Mouse (Mus musculus) heart, embryonic 10.5 days (tissue): ENCODE measurements around the gene Sgta. TPM values are rescaled to one million over a fixed set of nuclear protein-coding genes. Genes with fewer than 3 reads are reported as not detected.
"Not testable (repeated sequence)": the region's sequence is repeated elsewhere in the genome, so short reads cannot be mapped to it uniquely, and the experiment has no call there.

Source experiments
- DNase-seq: peaks from one replicate; pipeline ENCODE4 v3.0.0-alpha.2; 2017; ENCODE audit warnings: low spot score
- H3K27ac ChIP-seq: fragments of 300-500 bp; sonication (generic); 2 replicates; pipeline ENCODE4 v1.5.1; 2016; ENCODE audit warnings: mild to moderate bottlenecking
- H3K27me3 ChIP-seq: fragments of 300-500 bp; sonication (generic); 2 replicates; pipeline ENCODE4 v1.6.1; 2016; ENCODE audit warnings: mild to moderate bottlenecking; ENCODE audit not compliant: poor library complexity, insufficient read depth, severe bottlenecking
- H3K36me3 ChIP-seq: fragments of 300-500 bp; sonication (generic); 2 replicates; pipeline ENCODE4 v1.6.1; 2016; ENCODE audit warnings: mild to moderate bottlenecking, moderate library complexity
- H3K4me1 ChIP-seq: fragments of 300-500 bp; sonication (generic); 2 replicates; pipeline ENCODE4 v1.6.1; 2016; ENCODE audit warnings: mild to moderate bottlenecking
- H3K4me3 ChIP-seq: fragments of 300-500 bp; sonication (generic); 2 replicates; pipeline ENCODE4 v1.5.1; 2016; ENCODE audit warnings: mild to moderate bottlenecking, moderate library complexity
- H3K9me3 ChIP-seq: fragments of 300-500 bp; sonication (generic); 2 replicates; pipeline ENCODE4 v1.6.1; 2016; ENCODE audit warnings: mild to moderate bottlenecking, moderate library complexity
- WGBS: fragments of 180-500 bp; shearing (Covaris S2); methylation state at CpG from one replicate; pipeline ENCODE4 v1.1.7; 2016; 5-methylcytosine and 5-hydroxymethylcytosine counted together
- polyA plus RNA-seq: library from polyadenylated mRNA; unstranded; fragments of >200 nt; fragmentation: Nextera tagmentation; extraction: Ambion mirVana; gene quantifications from 2 replicates; pipeline ENCODE4 v1.2.1, GENCODE M21; 2016

Sgta gene
- polyA plus RNA-seq, 1 experiment from 2014 or later = 226 TPM

DNA sequence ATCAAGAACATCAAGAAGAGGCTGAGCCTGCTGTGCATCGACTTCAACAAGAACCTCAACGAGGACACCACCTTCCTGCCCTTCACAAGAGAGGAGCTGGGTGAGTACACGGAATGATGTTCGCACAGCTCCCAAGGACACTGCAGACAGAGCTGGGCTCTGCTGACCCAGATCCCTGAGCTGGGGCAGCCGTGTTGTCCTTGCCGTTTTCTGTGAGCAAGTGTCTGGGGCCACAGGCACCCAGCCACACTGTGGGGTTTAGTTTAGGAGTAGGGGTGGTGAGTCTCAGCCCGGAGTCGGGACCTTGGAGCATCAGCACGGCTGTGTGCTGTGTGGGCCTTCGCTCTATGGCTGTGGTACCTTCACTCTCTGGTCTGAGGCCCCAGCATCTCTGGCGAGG, 17.9 kb upstream of the Sgta start:
- H3K27ac ChIP-seq = no peak overlapping the region
- H3K36me3 ChIP-seq = peaks cover 97% of the 10 kb centered on the region
- no peak overlapping the region for H3K4me3 ChIP-seq
- no peaks in the 10 kb centered on the region for H3K27me3 ChIP-seq
- 88% methylated on average over 11 of the region's 11 CpGs for WGBS
- DNase-seq = no peak
- H3K4me1 ChIP-seq = peaks cover 5% of the 10 kb centered on the region
- H3K9me3 ChIP-seq = no peaks in the 10 kb centered on the region

- Histone ChIP-seq H3K27ac (no peak overlapping the region), H3K27me3 (no peaks in the 10 kb centered on the region), H3K4me3 (no peak overlapping the region), H3K36me3 (peaks cover 89% of the 10 kb centered on the region), H3K4me1 (peaks cover 8% of the 10 kb centered on the region), H3K9me3 (no peaks in the 10 kb centered on the region)
- WGBS = 84% methylated on average over 1 of the region's 1 CpGs
- no peak for DNase-seq
Observed at GRCm38 (mm10) chr10:81076356-81076755, 16.4 kb upstream of the Sgta start.

- no peak overlapping the region for H3K4me3 ChIP-seq
- 89% methylated on average over 8 of the region's 8 CpGs for WGBS
- H3K36me3 ChIP-seq = peaks cover 83% of the 10 kb centered on the region
- no peaks in the 10 kb centered on the region for H3K27me3 ChIP-seq
- no peak for DNase-seq
- no peak overlapping the region for H3K27ac ChIP-seq
- H3K9me3 ChIP-seq = no peaks in the 10 kb centered on the region
- H3K4me1 ChIP-seq = peaks cover 15% of the 10 kb centered on the region
Observed at GRCm38 (mm10) chr10:81075734-81076133, 15.8 kb upstream of the Sgta start.

- Histone ChIP-seq H3K9me3 (no peaks in the 10 kb centered on the region), H3K27me3 (no peaks in the 10 kb centered on the region), H3K27ac (no peak overlapping the region), H3K4me1 (peaks cover 24% of the 10 kb centered on the region), H3K4me3 (no peak overlapping the region), H3K36me3 (peaks cover 60% of the 10 kb centered on the region)
- DNase-seq = no peak
- 60% methylated on average over 7 of the region's 7 CpGs for WGBS
Observed at GRCm38 (mm10) chr10:81073464-81073863, 13.5 kb upstream of the Sgta start.

GRCm38 (mm10) chr10:81072290-81072689, 12.3 kb upstream of the Sgta start:
- 92% methylated on average over 8 of the region's 8 CpGs for WGBS
- Histone ChIP-seq H3K4me3 (no peak overlapping the region), H3K36me3 (peaks cover 49% of the 10 kb centered on the region), H3K9me3 (no peaks in the 10 kb centered on the region), H3K27ac (no peak overlapping the region), H3K4me1 (peaks cover 24% of the 10 kb centered on the region), H3K27me3 (no peaks in the 10 kb centered on the region)
- no peak for DNase-seq

DNA sequence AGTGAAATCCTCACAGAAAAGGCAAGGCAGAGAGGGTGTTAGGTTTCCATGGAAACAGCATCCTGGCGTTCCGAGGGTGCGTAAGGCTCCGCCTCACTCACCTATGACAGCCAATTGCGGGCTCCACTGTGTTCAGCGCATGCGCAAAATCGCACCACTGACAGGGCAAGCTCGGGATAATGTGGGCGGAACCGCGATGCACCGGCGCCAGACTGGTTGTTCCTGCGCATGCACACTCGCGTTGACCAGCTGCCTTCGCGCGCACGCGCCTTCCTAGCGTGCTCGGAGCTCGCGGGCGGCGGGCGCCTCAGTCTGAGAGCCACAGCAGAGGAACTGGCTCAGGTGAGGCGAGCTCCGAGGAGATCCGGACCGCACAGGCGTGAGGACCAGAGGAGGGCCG, 9.9 kb upstream of the Sgta start, which contains the start of gene Thop1:
Gene Thop1 (plus strand): TSS at position 200 of the 400 bp plus-strand sequence.
- under 1% methylated on average over 35 of the region's 35 CpGs for WGBS

DNA sequence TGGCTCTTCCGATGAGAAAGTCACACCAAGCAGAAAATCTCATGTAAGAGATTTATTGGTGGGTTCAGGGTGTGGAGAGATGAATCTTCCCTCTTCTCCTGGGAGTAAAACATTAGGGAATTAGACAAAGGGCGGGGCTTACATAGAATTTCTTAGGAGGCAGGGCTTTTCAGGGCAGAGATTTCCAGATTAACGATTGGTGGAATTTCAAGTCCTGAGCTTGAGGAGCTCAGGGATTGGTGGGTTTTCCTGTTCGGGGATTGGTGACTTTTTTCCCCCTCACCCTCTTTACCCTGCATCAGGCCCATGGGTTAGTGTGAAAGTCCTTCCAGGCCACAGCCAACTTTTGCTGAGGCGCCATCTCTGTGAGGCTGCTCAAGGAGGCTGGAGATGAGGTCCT, 8.7 kb upstream of the Sgta start:
- Histone ChIP-seq H3K4me1 (peaks cover 20% of the 10 kb centered on the region), H3K9me3 (no peaks in the 10 kb centered on the region), H3K27ac (no peak overlapping the region), H3K27me3 (no peaks in the 10 kb centered on the region), H3K36me3 (peaks cover 16% of the 10 kb centered on the region), H3K4me3 (no peak overlapping the region)
- no peak for DNase-seq
- WGBS = 67% methylated on average over 5 of the region's 5 CpGs

More for the DNA sequence above, 9.9 kb upstream of the Sgta start, which contains the start of gene Thop1:
- peak; percentile 100 for DNase-seq
- Histone ChIP-seq H3K4me3 (peak within 1 kb of the TSS; percentile 67), H3K4me1 (peaks cover 20% of the 10 kb centered on the region), H3K27me3 (no peaks in the 10 kb centered on the region), H3K9me3 (no peaks in the 10 kb centered on the region), H3K36me3 (peaks cover 27% of the 10 kb centered on the region), H3K27ac (peak within 1 kb of the TSS; percentile 88)

DNA sequence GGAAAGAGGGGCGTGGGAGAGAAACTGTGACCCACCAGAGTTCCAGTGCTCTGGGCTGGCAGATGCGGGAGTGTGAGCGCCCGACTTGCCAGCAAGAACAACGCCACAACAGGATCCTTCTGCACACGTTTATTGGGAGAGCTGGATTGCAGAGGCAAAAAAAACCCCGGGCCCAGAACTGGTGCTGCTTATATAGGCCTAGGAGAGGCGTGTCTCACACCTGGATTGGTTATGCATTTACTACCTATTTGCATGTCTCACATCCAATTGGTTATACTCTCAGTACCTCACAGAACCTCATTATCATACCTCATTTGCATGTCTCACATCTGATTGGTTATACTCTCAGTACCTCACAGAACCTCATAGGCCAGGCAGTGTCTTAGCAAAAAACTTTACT, 4.5 kb upstream of the Sgta start:
- WGBS = 83% methylated on average over 8 of the region's 8 CpGs

DNA sequence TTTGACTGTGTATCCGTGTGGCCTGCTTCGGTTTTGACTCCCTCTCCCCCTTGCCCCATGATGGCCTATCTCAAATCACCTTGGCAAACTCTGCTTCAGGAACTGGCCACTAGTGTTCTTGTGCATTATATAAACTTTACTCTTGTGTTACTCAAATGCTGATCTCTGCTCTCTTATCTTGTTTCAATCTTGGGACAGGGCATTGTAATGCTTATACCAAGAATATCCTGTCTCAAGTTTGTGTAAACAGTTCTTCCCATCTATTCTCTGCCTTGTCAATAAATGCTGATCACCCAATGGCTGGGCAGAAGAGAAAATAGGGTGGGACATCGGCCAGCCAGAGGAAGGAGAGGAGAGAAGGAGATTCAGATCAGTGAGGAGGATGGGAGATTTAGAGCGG, 2.7 kb upstream of the Sgta start:
- H3K9me3 ChIP-seq = no peaks in the 10 kb centered on the region
- H3K4me3 ChIP-seq = no peak overlapping the region
- no peak overlapping the region for H3K27ac ChIP-seq
- no peaks in the 10 kb centered on the region for H3K27me3 ChIP-seq
- DNase-seq = no peak
- H3K4me1 ChIP-seq = peaks cover 14% of the 10 kb centered on the region
- peaks cover 5% of the 10 kb centered on the region; the same call in 1 of the 2 replicates for H3K36me3 ChIP-seq
- WGBS = 63% methylated on average over 4 of the region's 4 CpGs

More for the DNA sequence above, 4.5 kb upstream of the Sgta start:
- not testable (repeated sequence) for H3K4me3 ChIP-seq, H3K4me1 ChIP-seq, DNase-seq, H3K27me3 ChIP-seq, H3K36me3 ChIP-seq, H3K27ac ChIP-seq, H3K9me3 ChIP-seq

DNA sequence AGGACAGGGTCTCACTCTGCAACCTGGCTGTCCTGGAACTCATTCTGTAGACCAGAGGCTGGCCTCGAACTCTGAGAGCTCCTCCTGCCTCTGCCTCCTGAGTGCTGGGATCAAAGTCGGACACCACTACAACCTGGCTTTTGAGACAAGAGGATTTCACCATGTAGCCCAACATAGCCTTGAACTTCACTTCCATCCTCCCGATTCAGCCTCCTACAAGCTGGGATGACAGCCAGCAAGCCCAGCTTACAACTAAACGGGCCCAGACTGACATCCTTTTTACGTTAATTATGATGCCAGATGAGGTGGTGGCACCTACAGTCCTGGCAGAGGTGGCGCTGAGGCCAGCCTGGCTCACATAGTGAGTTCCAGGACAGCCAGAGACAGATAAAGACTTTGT, 1.1 kb downstream of the Sgta start:
- H3K27ac ChIP-seq = no peak overlapping the region
- WGBS = 87% methylated on average over 6 of the region's 6 CpGs
- no peaks in the 10 kb centered on the region for H3K9me3 ChIP-seq
- no peak for DNase-seq
- H3K4me3 ChIP-seq = peak overlapping the region; percentile 87
- H3K36me3 ChIP-seq = peaks cover 19% of the 10 kb centered on the region; the same call in 1 of the 2 replicates
- H3K27me3 ChIP-seq = no peaks in the 10 kb centered on the region
- H3K4me1 ChIP-seq = peaks cover 30% of the 10 kb centered on the region

GRCm38 (mm10) chr10:81057406-81058130, 2.4 kb downstream of the Sgta start:
- WGBS = 94% methylated on average over 23 of the region's 23 CpGs
- no peaks in the 10 kb centered on the region for H3K27me3 ChIP-seq
- H3K27ac ChIP-seq = no peak overlapping the region
- no peak overlapping the region for H3K4me3 ChIP-seq
- peaks cover 28% of the 10 kb centered on the region for H3K36me3 ChIP-seq
- H3K9me3 ChIP-seq = no peaks in the 10 kb centered on the region
- peaks cover 30% of the 10 kb centered on the region for H3K4me1 ChIP-seq
- DNase-seq = no peak

- DNase-seq, H3K9me3 ChIP-seq, H3K27ac ChIP-seq, H3K4me3 ChIP-seq, H3K27me3 ChIP-seq: not testable (repeated sequence)
- Histone ChIP-seq H3K4me1 (peaks cover 34% of the 10 kb centered on the region), H3K36me3 (peaks cover 45% of the 10 kb centered on the region)
- WGBS = 79% methylated on average over 10 of the region's 11 CpGs
Observed at GRCm38 (mm10) chr10:81055802-81056340, 4.1 kb downstream of the Sgta start.

DNA sequence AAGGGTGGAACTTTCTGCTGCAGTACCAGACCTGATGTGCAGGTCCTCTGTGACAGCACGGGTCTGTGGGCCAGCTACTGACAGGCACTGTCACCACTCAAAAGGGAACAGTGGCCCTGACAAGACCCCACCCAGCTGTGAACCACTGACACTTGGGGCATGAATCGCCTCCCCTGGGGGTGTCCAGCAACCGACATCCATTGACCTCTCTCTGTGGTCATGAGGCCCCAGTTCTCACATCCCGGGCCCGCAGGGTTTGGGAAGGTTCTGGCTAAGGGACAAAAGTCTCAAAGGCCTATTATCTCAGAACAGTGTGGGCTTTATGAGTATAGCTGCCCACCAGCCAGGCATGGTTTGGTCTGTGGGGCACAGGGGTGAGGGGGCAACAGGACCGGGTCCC, 4.8 kb downstream of the Sgta start:
- no peak for DNase-seq
- H3K36me3 ChIP-seq = peaks cover 52% of the 10 kb centered on the region
- WGBS = 82% methylated on average over 6 of the region's 6 CpGs

More for the DNA sequence above, 4.8 kb downstream of the Sgta start:
- Histone ChIP-seq H3K4me3 (no peak overlapping the region), H3K27ac (no peak overlapping the region), H3K4me1 (peaks cover 34% of the 10 kb centered on the region), H3K27me3 (no peaks in the 10 kb centered on the region), H3K9me3 (no peaks in the 10 kb centered on the region)
